Mouse (Mus musculus): ENCODE measurements around the gene Sod3.

DNA sequence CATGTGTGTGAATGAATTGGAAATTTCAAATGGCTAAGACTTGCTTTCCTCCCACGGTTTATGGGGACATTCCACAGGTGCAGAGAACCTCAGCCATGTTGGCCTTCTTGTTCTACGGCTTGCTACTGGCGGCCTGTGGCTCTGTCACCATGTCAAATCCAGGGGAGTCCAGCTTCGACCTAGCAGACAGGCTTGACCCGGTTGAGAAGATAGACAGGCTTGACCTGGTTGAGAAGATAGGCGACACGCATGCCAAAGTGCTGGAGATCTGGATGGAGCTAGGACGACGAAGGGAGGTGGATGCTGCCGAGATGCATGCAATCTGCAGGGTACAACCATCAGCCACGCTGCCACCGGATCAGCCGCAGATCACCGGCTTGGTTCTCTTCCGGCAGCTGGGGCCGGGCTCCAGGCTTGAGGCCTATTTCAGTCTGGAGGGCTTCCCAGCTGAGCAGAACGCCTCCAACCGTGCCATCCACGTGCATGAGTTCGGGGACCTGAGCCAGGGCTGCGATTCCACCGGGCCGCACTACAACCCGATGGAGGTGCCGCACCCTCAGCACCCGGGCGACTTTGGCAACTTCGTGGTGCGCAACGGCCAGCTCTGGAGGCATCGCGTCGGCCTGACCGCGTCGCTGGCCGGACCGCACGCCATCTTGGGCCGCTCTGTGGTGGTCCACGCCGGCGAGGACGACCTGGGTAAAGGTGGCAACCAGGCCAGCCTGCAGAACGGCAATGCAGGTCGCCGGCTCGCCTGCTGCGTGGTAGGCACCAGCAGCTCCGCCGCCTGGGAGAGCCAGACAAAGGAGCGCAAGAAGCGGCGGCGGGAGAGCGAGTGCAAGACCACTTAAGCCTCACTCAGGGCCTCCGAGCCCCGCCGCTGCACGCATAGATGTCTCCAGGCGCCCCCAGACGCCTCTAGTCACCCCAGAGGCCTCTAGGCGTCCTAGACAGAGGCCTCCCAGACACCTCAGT, 4.6 kb downstream of the Sod3 start:
- no peak for TF ChIP-seq POLR2A (IDR thresholded peaks at IDR 0.05; ENCODE audit: borderline replicate concordance, control insufficient read depth, low read depth, low read length)
- no peak for TF ChIP-seq CTCF (IDR thresholded peaks at IDR 0.05; ENCODE audit: control insufficient read depth, insufficient read depth, low read length)
